Mouse (Mus musculus): ENCODE measurements around the gene Dach1. TPM values are rescaled to one million over a fixed set of nuclear protein-coding genes. Genes with fewer than 3 reads are reported as not detected.

The Dach1 gene
- polyA plus RNA-seq, 1 experiment from 2014 or later, result 13.3 TPM

DNA sequence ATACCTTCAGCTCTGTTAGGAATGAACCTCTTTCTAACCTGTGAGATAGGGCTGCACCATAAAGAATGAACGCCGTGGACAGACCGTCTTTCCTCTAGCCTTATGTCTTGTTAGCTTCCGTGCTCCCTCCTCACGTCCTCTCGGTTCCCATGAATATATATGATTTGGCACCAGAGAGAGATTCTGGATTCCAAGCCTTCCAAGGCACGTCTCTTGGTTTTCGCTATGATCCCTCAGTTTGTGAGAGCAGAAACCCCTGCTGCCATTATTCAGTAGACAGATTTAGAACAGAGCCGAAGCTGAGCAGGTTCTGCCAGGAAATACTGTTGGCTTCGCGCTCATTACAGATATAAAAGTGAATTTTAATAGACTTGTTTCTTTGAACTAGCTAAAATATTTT, 356.0 kb downstream of the Dach1 start:
- TF ChIP-seq CTCF (IDR thresholded peaks at IDR 0.05; ENCODE audit: low read depth), result no peak
- no peaks in the 10 kb centered on the region for H3K36me3 ChIP-seq (ENCODE audit: insufficient read depth)
- 72% methylated on average over 11 of the region's 11 CpGs for WGBS
- H3K9ac ChIP-seq, result no peak overlapping the region
- no peaks in the 10 kb centered on the region for H3K27me3 ChIP-seq (ENCODE audit: insufficient read depth, low read length)
- H3K9me3 ChIP-seq (ENCODE audit: low read depth, low read length), result no peaks in the 10 kb centered on the region
- no peak overlapping the region for H3K4me3 ChIP-seq (ENCODE audit: low read depth, low read length)
- no peak overlapping the region for H3K27ac ChIP-seq (ENCODE audit: low read depth)
- no peak overlapping the region for H3K4me2 ChIP-seq
- DNase-seq (no peak), ATAC-seq (ENCODE audit: insufficient read depth) (no peak)
- H3K4me1 ChIP-seq (ENCODE audit: insufficient read depth), result no peaks in the 10 kb centered on the region

DNA sequence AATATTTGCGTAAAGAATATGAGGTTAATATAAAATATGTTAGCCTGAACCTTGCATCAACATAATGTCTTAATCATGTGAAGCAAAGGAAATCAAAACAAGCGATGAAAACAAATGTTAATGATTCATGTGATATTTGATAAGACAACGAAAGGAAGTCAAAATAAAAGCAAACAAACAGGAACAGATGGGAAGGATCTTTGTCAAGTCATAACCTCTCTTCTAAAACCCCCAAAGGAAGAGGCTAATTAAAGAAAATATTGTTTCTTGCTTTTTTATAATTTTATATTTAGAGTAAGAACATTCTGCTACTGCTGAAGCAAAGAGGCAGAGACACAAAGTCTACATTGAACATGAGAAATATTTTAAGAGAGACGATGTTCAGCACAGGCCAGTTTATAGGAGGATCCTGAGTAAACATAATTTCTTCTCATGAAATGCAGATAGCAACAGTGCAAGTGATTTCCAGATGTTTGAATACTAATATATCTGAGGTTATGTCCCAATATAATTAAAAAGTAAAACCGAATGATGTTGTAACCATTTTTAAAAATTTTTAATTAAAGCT, 374.1 kb downstream of the Dach1 start:
- no peak overlapping the region for H3K4me2 ChIP-seq
- ATAC-seq (ENCODE audit: insufficient read depth) (peak; percentile 78), DNase-seq (peak; percentile 88)
- 49% methylated on average over 5 of the region's 5 CpGs for WGBS
- H3K36me3 ChIP-seq (ENCODE audit: insufficient read depth), result no peaks in the 10 kb centered on the region
- no peaks in the 10 kb centered on the region for H3K27me3 ChIP-seq (ENCODE audit: insufficient read depth, low read length)
- H3K27ac ChIP-seq (ENCODE audit: low read depth), result peak overlapping the region; percentile 30; the same call in 1 of the 2 replicates
- H3K9me3 ChIP-seq (ENCODE audit: low read depth, low read length), result no peaks in the 10 kb centered on the region
- H3K4me1 ChIP-seq (ENCODE audit: insufficient read depth), result no peaks in the 10 kb centered on the region
- TF ChIP-seq CTCF (IDR thresholded peaks at IDR 0.05; ENCODE audit: low read depth), result no peak
- no peak overlapping the region for H3K4me3 ChIP-seq (ENCODE audit: low read depth, low read length)
- H3K9ac ChIP-seq, result no peak overlapping the region

DNA sequence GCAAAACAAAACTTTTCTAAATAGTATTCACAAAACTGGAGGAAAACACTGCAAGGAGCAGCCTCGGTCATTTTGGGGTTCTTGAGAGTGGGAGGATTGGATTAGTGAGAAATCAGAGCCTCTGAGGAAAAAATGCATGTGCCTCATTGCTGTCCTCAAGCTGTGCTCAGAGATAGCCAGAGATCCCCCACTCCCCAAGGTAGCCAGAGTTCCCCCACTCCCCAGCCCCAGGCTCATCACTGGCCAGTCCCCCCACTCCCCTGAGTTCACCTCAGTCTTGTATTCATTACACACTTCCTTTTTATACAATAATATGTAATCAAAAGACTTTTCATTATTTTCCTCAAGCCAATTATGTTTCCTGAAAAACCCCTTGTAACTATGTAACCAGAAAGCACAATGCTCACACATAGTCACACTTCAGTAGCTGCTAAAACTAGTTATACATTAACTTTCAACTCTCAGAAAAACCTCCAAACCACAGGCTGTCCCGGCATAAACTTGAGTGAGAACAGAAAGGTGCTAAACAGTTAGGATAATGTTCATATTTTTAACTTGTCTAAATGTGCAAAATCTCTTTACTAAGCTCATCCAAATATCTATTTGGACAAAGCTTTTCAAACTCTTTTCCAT, 395.3 kb downstream of the Dach1 start:
- DNase-seq (peak; percentile 8), ATAC-seq (ENCODE audit: insufficient read depth) (peak; percentile 44; the same call in 1 of the 2 replicates)
- WGBS, result 74% methylated on average over 2 of the region's 2 CpGs
- TF ChIP-seq CTCF (IDR thresholded peaks at IDR 0.05; ENCODE audit: low read depth), result no peak
- H3K4me1 ChIP-seq (ENCODE audit: insufficient read depth), result no peaks in the 10 kb centered on the region
- H3K9me3 ChIP-seq (ENCODE audit: low read depth, low read length), result peaks cover 12% of the 10 kb centered on the region; the same call in 1 of the 2 replicates
- H3K9ac ChIP-seq, result no peak overlapping the region
- no peak overlapping the region for H3K4me2 ChIP-seq
- H3K27ac ChIP-seq (ENCODE audit: low read depth), result no peak overlapping the region
- H3K27me3 ChIP-seq (ENCODE audit: insufficient read depth, low read length), result no peaks in the 10 kb centered on the region
- no peak overlapping the region for H3K4me3 ChIP-seq (ENCODE audit: low read depth, low read length)
- no peaks in the 10 kb centered on the region for H3K36me3 ChIP-seq (ENCODE audit: insufficient read depth)

DNA sequence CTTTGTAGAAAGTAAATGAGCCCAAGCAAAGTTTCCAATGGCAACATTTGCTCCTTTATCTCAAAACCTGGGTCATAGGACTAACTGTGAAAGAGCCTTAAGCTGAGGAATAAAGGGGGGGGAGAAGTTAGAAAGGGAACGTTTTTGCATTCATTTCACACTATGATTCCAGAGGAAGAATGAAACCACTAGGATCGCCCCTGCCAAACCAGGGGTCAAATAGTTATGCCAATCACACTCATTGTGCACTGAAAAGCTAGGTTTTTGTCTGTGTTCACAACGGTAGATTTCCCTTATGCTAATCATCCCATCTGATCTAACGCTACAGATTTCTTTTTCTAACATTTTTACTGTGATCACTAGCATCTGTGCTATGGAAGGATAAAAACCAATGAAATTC, 415.2 kb downstream of the Dach1 start:
- Histone ChIP-seq H3K4me3 (ENCODE audit: low read depth, low read length) (no peak overlapping the region), H3K9ac (no peak overlapping the region), H3K27me3 (ENCODE audit: insufficient read depth, low read length) (no peaks in the 10 kb centered on the region), H3K4me1 (ENCODE audit: insufficient read depth) (no peaks in the 10 kb centered on the region), H3K9me3 (ENCODE audit: low read depth, low read length) (no peaks in the 10 kb centered on the region), H3K27ac (ENCODE audit: low read depth) (no peak overlapping the region), H3K36me3 (ENCODE audit: insufficient read depth) (no peaks in the 10 kb centered on the region), H3K4me2 (no peak overlapping the region)
- no peak for DNase-seq
- WGBS, result 77% methylated on average over 4 of the region's 4 CpGs
- TF ChIP-seq CTCF (IDR thresholded peaks at IDR 0.05; ENCODE audit: low read depth), result no peak
- ATAC-seq (ENCODE audit: insufficient read depth), result no peak

DNA sequence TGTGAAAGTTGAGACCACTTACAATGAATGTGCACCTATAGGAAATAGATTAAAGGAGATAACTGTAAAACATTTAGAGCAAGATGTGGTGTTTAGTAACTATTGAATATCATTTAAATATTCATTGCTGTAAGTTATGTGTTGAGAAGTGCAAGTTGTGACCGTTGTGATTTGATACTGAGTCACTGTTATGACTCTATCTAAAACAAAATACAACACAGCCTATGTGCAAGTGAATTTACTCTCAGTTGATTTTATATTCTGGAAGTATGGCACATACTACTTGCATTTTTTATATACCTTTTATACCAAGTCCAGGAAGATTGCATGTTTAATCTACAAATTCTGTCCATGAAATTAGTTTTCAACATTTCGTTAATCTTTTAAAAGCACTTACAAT, 415.6 kb downstream of the Dach1 start:
- H3K4me2 ChIP-seq, result no peak overlapping the region
- H3K27ac ChIP-seq (ENCODE audit: low read depth), result no peak overlapping the region
- H3K36me3 ChIP-seq (ENCODE audit: insufficient read depth), result no peaks in the 10 kb centered on the region
- no peak for TF ChIP-seq CTCF (IDR thresholded peaks at IDR 0.05; ENCODE audit: low read depth)
- H3K27me3 ChIP-seq (ENCODE audit: insufficient read depth, low read length), result no peaks in the 10 kb centered on the region
- no peaks in the 10 kb centered on the region for H3K4me1 ChIP-seq (ENCODE audit: insufficient read depth)
- 86% methylated on average over 2 of the region's 2 CpGs for WGBS
- H3K9me3 ChIP-seq (ENCODE audit: low read depth, low read length), result no peaks in the 10 kb centered on the region
- H3K9ac ChIP-seq, result no peak overlapping the region
- DNase-seq (no peak), ATAC-seq (ENCODE audit: insufficient read depth) (no peak)
- H3K4me3 ChIP-seq (ENCODE audit: low read depth, low read length), result no peak overlapping the region

DNA sequence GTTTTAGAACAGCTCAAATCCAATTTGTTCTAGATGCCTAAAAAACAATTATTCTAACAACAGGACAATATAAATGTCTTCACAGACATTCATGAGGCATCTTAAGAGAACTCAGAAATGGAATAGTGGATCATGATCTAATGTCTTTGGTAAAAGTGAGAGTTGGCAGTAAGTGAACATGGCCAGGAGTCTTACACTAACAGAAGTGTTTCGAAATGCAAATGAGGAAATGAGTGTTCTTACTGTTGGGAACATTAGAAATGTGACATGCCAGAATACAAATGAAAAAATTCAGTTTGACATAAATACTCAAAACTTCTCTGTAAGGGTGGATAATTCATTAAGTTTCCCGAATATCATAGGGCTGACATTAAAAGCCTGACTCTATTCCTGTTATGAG, 426.3 kb downstream of the Dach1 start:
- H3K27ac ChIP-seq (ENCODE audit: low read depth), result no peak overlapping the region
- TF ChIP-seq CTCF (IDR thresholded peaks at IDR 0.05; ENCODE audit: low read depth), result no peak
- 77% methylated on average over 2 of the region's 2 CpGs for WGBS

DNA sequence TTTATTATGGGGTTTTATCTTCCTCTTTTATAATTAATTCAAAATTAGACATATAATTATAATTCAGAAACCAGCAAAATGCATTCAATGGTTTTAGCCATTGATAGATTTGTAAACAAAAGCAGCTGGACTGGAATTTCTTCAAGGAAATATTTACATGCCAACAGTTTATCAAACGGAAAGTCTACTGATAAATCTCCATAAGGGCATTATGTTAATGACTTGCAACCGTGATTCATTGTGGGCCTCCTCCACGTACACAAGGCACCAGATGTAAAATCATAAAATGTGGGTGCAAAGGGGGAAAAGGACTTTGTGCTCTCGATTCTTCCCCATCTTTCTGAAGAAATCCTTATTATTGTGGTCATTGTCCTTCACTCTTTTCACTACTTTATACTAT, 426.8 kb downstream of the Dach1 start:
- DNase-seq (peak; percentile 72), ATAC-seq (ENCODE audit: insufficient read depth) (no peak)
- Histone ChIP-seq H3K36me3 (ENCODE audit: insufficient read depth) (no peaks in the 10 kb centered on the region), H3K4me2 (no peak overlapping the region), H3K4me3 (ENCODE audit: low read depth, low read length) (no peak overlapping the region), H3K9me3 (ENCODE audit: low read depth, low read length) (no peaks in the 10 kb centered on the region), H3K27ac (ENCODE audit: low read depth) (no peak overlapping the region), H3K27me3 (ENCODE audit: insufficient read depth, low read length) (no peaks in the 10 kb centered on the region), H3K9ac (no peak overlapping the region), H3K4me1 (ENCODE audit: insufficient read depth) (no peaks in the 10 kb centered on the region)
- no peak for TF ChIP-seq CTCF (IDR thresholded peaks at IDR 0.05; ENCODE audit: low read depth)
- WGBS, result 37% methylated on average over 4 of the region's 4 CpGs

More for the DNA sequence above, 426.3 kb downstream of the Dach1 start:
- Histone ChIP-seq H3K4me1 (ENCODE audit: insufficient read depth) (no peaks in the 10 kb centered on the region), H3K9me3 (ENCODE audit: low read depth, low read length) (no peaks in the 10 kb centered on the region), H3K27me3 (ENCODE audit: insufficient read depth, low read length) (no peaks in the 10 kb centered on the region), H3K4me2 (no peak overlapping the region), H3K9ac (no peak overlapping the region), H3K36me3 (ENCODE audit: insufficient read depth) (no peaks in the 10 kb centered on the region), H3K4me3 (ENCODE audit: low read depth, low read length) (no peak overlapping the region)
- ATAC-seq (ENCODE audit: insufficient read depth) (no peak), DNase-seq (peak; percentile 12)

Data from lung, embryonic 14.5 days (tissue).